Mouse (Mus musculus): ENCODE results near the gene Rcbtb1.

DNA sequence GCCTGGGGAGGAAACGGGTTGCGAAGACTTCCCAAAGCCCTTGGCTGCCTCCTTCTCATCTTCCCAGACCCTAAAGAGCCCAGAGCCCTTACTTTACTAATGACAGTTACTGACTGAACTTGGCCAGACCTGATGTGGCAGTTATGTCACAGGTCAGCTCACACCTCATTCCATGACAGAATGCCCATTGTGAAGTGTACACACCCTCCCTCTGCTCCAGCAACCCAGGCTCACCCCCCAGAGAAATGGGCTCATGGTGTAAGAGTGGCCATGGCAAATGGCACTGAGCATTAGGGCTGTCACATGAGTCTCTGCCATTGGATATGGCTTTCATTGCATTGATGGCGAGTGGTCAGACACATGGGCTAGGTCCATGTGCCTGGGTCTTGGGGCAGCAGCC lies 22.4 kb upstream of the Rcbtb1 start, which contains the start of gene Gm5142:
- TF ChIP-seq CTCF (IDR thresholded peaks at IDR 0.05; ENCODE audit: low read depth, low read length) (no peak), POLR2A (IDR thresholded peaks at IDR 0.05; ENCODE audit: extremely low read depth, insufficient read depth, low read length) (no peak)
